Mouse (Mus musculus): ENCODE measurements around the gene Txnrd3. TPM values are rescaled to one million over a fixed set of nuclear protein-coding genes. Genes with fewer than 3 reads are reported as not detected.

Txnrd3 gene
- total and polyA plus RNA-seq, 3 experiments, result 6.1 to 8.6 (median 8.0) TPM

- in situ Hi-C loops (cut with MboI; ENCODE audit: low pct_ligation_motif_present, low pct_unique_long_range_greater_than_20kb, low sequenced_read_pairs), result loop anchor here (25.0 kb wide), 1 partner anchor 877 kb away; no protein-coding TSS in a partner anchor
- dilution Hi-C loops (cut with MboI; ENCODE audit: extremely low pct_ligation_motif_present, extremely low pct_unique_long_range_greater_than_20kb, low sequenced_read_pairs), result no loop called here
- Histone ChIP-seq H3K36me3 (replicated peaks in 1 of 2; ENCODE audit: control insufficient read depth in 1 of 2, insufficient read depth in 1 of 2, low read length in 1 of 2) (peaks cover 0 to 27% of the 10 kb centered on the region in 2 experiments), H3K9ac (ENCODE audit: insufficient read depth, low read depth) (no peak overlapping the region), H3K4me2 (ENCODE audit: insufficient read depth, low read depth, poor library complexity, severe bottlenecking) (no peak overlapping the region), H3K27me3 (replicated peaks) (no peaks in the 10 kb centered on the region), H3K4me1 (ENCODE audit: control insufficient read depth in 1 of 2, insufficient read depth in 2 of 2) (peaks cover 0 to 2% of the 10 kb centered on the region in 2 experiments; a peak in 2 of 4 replicates), H3K27ac (ENCODE audit: insufficient read depth, low read depth) (no peak overlapping the region), H3K79me2 (replicated peaks; ENCODE audit: control insufficient read depth, extremely low read depth, insufficient read depth, poor library complexity, severe bottlenecking) (no peaks in the 10 kb centered on the region), H3K9me3 (replicated peaks; ENCODE audit: low read length) (no peaks in the 10 kb centered on the region), H3K4me3 (replicated peaks in 1 of 3; ENCODE audit: low read depth in 2 of 3, low read length in 2 of 3, poor library complexity in 1 of 3) (no peak overlapping the region)
- no peak for TF ChIP-seq POLR2A (IDR thresholded peaks at IDR 0.05; ENCODE audit: low read depth, low read length)
- no peak for TF ChIP-seq MYC (IDR thresholded peaks at IDR 0.05; ENCODE audit: low read depth, low read length)
- no peak for TF ChIP-seq KAT2A (IDR thresholded peaks at IDR 0.05; ENCODE audit: insufficient replicate concordance, low read length)
- TF ChIP-seq SMC3 (IDR thresholded peaks at IDR 0.05; ENCODE audit: low read depth, low read length), result no peak
- no peak for TF ChIP-seq ELF1 (IDR thresholded peaks at IDR 0.05; ENCODE audit: low read depth, low read length)
- TF ChIP-seq ZNF384 (IDR thresholded peaks at IDR 0.05; ENCODE audit: low read depth, low read length), result no peak
- TF ChIP-seq ETS1 (conservative IDR thresholded peaks at IDR 0.05; ENCODE audit: low read depth, low read length), result no peak
- TF ChIP-seq USF1 (IDR thresholded peaks at IDR 0.05; ENCODE audit: low read depth, low read length), result no peak
- no peak for TF ChIP-seq PAX5 (IDR thresholded peaks at IDR 0.05; ENCODE audit: low read length)
- no peak for TF ChIP-seq MAFK (IDR thresholded peaks at IDR 0.05; ENCODE audit: insufficient replicate concordance, low read length)
- no peak for TF ChIP-seq JUND (conservative IDR thresholded peaks at IDR 0.05; ENCODE audit: low read depth, low read length)
- no peak for TF ChIP-seq NELFE (IDR thresholded peaks at IDR 0.05; ENCODE audit: low read depth, low read length)
- no peak for TF ChIP-seq MAZ (IDR thresholded peaks at IDR 0.05; ENCODE audit: low read depth, low read length)
- TF ChIP-seq IRF4 (IDR thresholded peaks at IDR 0.05; ENCODE audit: low read depth, low read length), result no peak
- no peak for TF ChIP-seq CHD2 (IDR thresholded peaks at IDR 0.05; ENCODE audit: low read length)
- no peak for TF ChIP-seq CHD1 (IDR thresholded peaks at IDR 0.05; ENCODE audit: low read depth, low read length)
- no peak for TF ChIP-seq MEF2A (IDR thresholded peaks at IDR 0.05; ENCODE audit: borderline replicate concordance, low read depth, low read length)
- no peak for TF ChIP-seq CTCF (conservative IDR thresholded peaks at IDR 0.05 in 1 of 2, IDR thresholded peaks at IDR 0.05 in 1 of 2; ENCODE audit: low read depth in 2 of 2, low read length in 2 of 2)
- no peak for DNase-seq (ENCODE audit: extremely low read depth)
Observed at GRCm38 (mm10) chr6:89660490-89660889, 16.7 kb downstream of the Txnrd3 start.

- in situ Hi-C loops (cut with MboI; ENCODE audit: low pct_ligation_motif_present, low pct_unique_long_range_greater_than_20kb, low sequenced_read_pairs), result loop anchor here (25.0 kb wide), 1 partner anchor 875 kb away; no protein-coding TSS in a partner anchor
Observed at GRCm38 (mm10) chr6:89662521-89662920, 18.7 kb downstream of the Txnrd3 start.

More at GRCm38 (mm10) chr6:89662521-89662920, 18.7 kb downstream of the Txnrd3 start:
- Histone ChIP-seq H3K79me2 (replicated peaks; ENCODE audit: control insufficient read depth, extremely low read depth, insufficient read depth, poor library complexity, severe bottlenecking) (no peaks in the 10 kb centered on the region), H3K4me1 (ENCODE audit: control insufficient read depth in 1 of 2, insufficient read depth in 2 of 2) (peaks cover 0 to 5% of the 10 kb centered on the region in 2 experiments; a peak in 2 of 4 replicates), H3K4me2 (ENCODE audit: insufficient read depth, low read depth, poor library complexity, severe bottlenecking) (no peak overlapping the region), H3K4me3 (replicated peaks in 1 of 3; ENCODE audit: low read depth in 2 of 3, low read length in 2 of 3, poor library complexity in 1 of 3) (no peak overlapping the region), H3K9me3 (replicated peaks; ENCODE audit: low read length) (no peaks in the 10 kb centered on the region), H3K36me3 (replicated peaks in 1 of 2; ENCODE audit: control insufficient read depth in 1 of 2, insufficient read depth in 1 of 2, low read length in 1 of 2) (peaks cover 0 to 24% of the 10 kb centered on the region in 2 experiments), H3K27ac (ENCODE audit: insufficient read depth, low read depth) (no peak overlapping the region), H3K27me3 (replicated peaks) (no peaks in the 10 kb centered on the region), H3K9ac (ENCODE audit: insufficient read depth, low read depth) (no peak overlapping the region)
- no peak for TF ChIP-seq HCFC1 (IDR thresholded peaks at IDR 0.05; ENCODE audit: low read depth, low read length)
- TF ChIP-seq CHD1 (IDR thresholded peaks at IDR 0.05; ENCODE audit: low read depth, low read length), result no peak
- TF ChIP-seq MAFK (IDR thresholded peaks at IDR 0.05; ENCODE audit: insufficient replicate concordance, low read length), result no peak
- no peak for TF ChIP-seq ZKSCAN1 (IDR thresholded peaks at IDR 0.05; ENCODE audit: borderline replicate concordance, low read depth, low read length)
- TF ChIP-seq EP300 (IDR thresholded peaks at IDR 0.05; ENCODE audit: low read length), result no peak
- TF ChIP-seq TCF12 (IDR thresholded peaks at IDR 0.05; ENCODE audit: low read depth, low read length), result no peak
- TF ChIP-seq ZNF384 (IDR thresholded peaks at IDR 0.05; ENCODE audit: low read depth, low read length), result no peak
- TF ChIP-seq BHLHE40 (IDR thresholded peaks at IDR 0.05; ENCODE audit: low read depth, low read length), result no peak
- no peak for TF ChIP-seq POLR2A (IDR thresholded peaks at IDR 0.05; ENCODE audit: low read depth, low read length)
- TF ChIP-seq IRF4 (IDR thresholded peaks at IDR 0.05; ENCODE audit: low read depth, low read length), result no peak
- no peak for TF ChIP-seq CHD2 (IDR thresholded peaks at IDR 0.05; ENCODE audit: low read length)
- TF ChIP-seq MAZ (IDR thresholded peaks at IDR 0.05; ENCODE audit: low read depth, low read length), result no peak
- dilution Hi-C loops (cut with MboI; ENCODE audit: extremely low pct_ligation_motif_present, extremely low pct_unique_long_range_greater_than_20kb, low sequenced_read_pairs), result no loop called here
- DNase-seq (ENCODE audit: extremely low read depth), result no peak

Data from CH12.LX (cell line).